Mouse (Mus musculus): ENCODE results near the gene Gna15. TPM values are rescaled to one million over a fixed set of nuclear protein-coding genes. Genes with fewer than 3 reads are reported as not detected.

Gna15 gene
- total RNA-seq (2021) = 1 to 10 TPM; 1.1 to 1.5 TPM
- polyA plus RNA-seq (2012; rRNA removed) = 1.1 and 1.2 TPM in 2 replicates
- long read RNA-seq = 0 reads

GRCm38 (mm10) chr10:81524051-81524605, at the start of gene Gna15:
Gna15 (minus strand) TSS chr10:81524225.
- peaks cover 8% of the 10 kb centered on the region for H3K4me1 ChIP-seq (ENCODE audit: control insufficient read depth, insufficient read depth, low read length)
- WGBS = 22% methylated on average over 9 of the region's 9 CpGs
- no peaks in the 10 kb centered on the region for H3K36me3 ChIP-seq (ENCODE audit: control insufficient read depth, insufficient read depth, low read length)

GRCm38 (mm10) chr10:81572975-81573374, 49.0 kb upstream of the Gna15 start:
- TF ChIP-seq POLR2A (IDR thresholded peaks at IDR 0.05; ENCODE audit: insufficient read depth, low read depth, low read length) (0 out of 2 replicates have a peak, but pooled peaks have one; percentile 26), EP300 (IDR thresholded peaks at IDR 0.05; ENCODE audit: insufficient read depth, low read depth, low read length) (no peak), CTCF (IDR thresholded peaks at IDR 0.05) (no peak)
- Histone ChIP-seq H3K27ac (peak overlapping the region; percentile 19; the same call in 1 of the 2 replicates), H3K27me3 (ENCODE audit: control insufficient read depth, insufficient read depth, low read length) (no peaks in the 10 kb centered on the region), H3K4me1 (ENCODE audit: control insufficient read depth, insufficient read depth, low read length) (peaks cover 6% of the 10 kb centered on the region), H3K4me3 (no peak overlapping the region), H3K79me2 (replicated peaks; ENCODE audit: control insufficient read depth, insufficient read depth, low read length) (no peaks in the 10 kb centered on the region), H3K9ac (ENCODE audit: low read depth, low read length) (no peak overlapping the region), H3K36me3 (ENCODE audit: control insufficient read depth, insufficient read depth, low read length) (no peaks in the 10 kb centered on the region)
- DNase-seq = peak; percentile 78 to 79
- intact Hi-C loops (cut with DNase I) = no loop called here
- 57% methylated on average over 9 of the region's 9 CpGs for WGBS

More at GRCm38 (mm10) chr10:81524051-81524605, at the start of gene Gna15:
- Histone ChIP-seq H3K9ac (ENCODE audit: low read depth, low read length) (peak within 1 kb of the TSS; percentile 16; the same call in 1 of the 2 replicates), H3K27ac (peak within 1 kb of the TSS; percentile 66), H3K27me3 (ENCODE audit: control insufficient read depth, insufficient read depth, low read length) (no peaks in the 10 kb centered on the region), H3K79me2 (replicated peaks; ENCODE audit: control insufficient read depth, insufficient read depth, low read length) (no peaks in the 10 kb centered on the region), H3K4me3 (peak within 1 kb of the TSS; percentile 16; the same call in 1 of the 2 replicates)
- DNase-seq = peak in 1 of 2 experiments; percentile 57
- 0 out of 2 replicates have a peak, but pooled peaks have one; percentile 13 for TF ChIP-seq POLR2A (IDR thresholded peaks at IDR 0.05; ENCODE audit: insufficient read depth, low read depth, low read length)
- no peak for TF ChIP-seq CTCF (IDR thresholded peaks at IDR 0.05)
- TF ChIP-seq EP300 (IDR thresholded peaks at IDR 0.05; ENCODE audit: insufficient read depth, low read depth, low read length) = 0 out of 2 replicates have a peak, but pooled peaks have one; percentile 14
- intact Hi-C loops (cut with DNase I) = no loop called here

- peak overlapping the region; percentile 54 for H3K9ac ChIP-seq (ENCODE audit: low read depth, low read length)
- no peaks in the 10 kb centered on the region for H3K36me3 ChIP-seq (ENCODE audit: control insufficient read depth, insufficient read depth, low read length)
- H3K4me1 ChIP-seq (ENCODE audit: control insufficient read depth, insufficient read depth, low read length) = peaks cover 6% of the 10 kb centered on the region
- H3K79me2 ChIP-seq (replicated peaks; ENCODE audit: control insufficient read depth, insufficient read depth, low read length) = no peaks in the 10 kb centered on the region
- peak overlapping the region; percentile 58 for H3K27ac ChIP-seq
- intact Hi-C loops (cut with DNase I) = no loop called here
- WGBS = 27% methylated on average over 9 of the region's 9 CpGs
- no peaks in the 10 kb centered on the region for H3K27me3 ChIP-seq (ENCODE audit: control insufficient read depth, insufficient read depth, low read length)
- peak overlapping the region; percentile 68 for H3K4me3 ChIP-seq
- no peak for TF ChIP-seq EP300 (IDR thresholded peaks at IDR 0.05; ENCODE audit: insufficient read depth, low read depth, low read length)
- TF ChIP-seq CTCF (IDR thresholded peaks at IDR 0.05) = no peak
- no peak for TF ChIP-seq POLR2A (IDR thresholded peaks at IDR 0.05; ENCODE audit: insufficient read depth, low read depth, low read length)
- DNase-seq = no peak
These were observed 48.2 kb upstream of the Gna15 start for GRCm38 (mm10) chr10:81572133-81572671.

- no peaks in the 10 kb centered on the region for H3K36me3 ChIP-seq (ENCODE audit: control insufficient read depth, insufficient read depth, low read length)
- H3K27ac ChIP-seq = peak overlapping the region; percentile 95
- H3K27me3 ChIP-seq (ENCODE audit: control insufficient read depth, insufficient read depth, low read length) = no peaks in the 10 kb centered on the region
- intact Hi-C loops (cut with DNase I) = loop anchor here (1.0 kb wide), 1 partner anchor 12 kb away; the partner anchor contains the start of gene Aes
- TF ChIP-seq EP300 (IDR thresholded peaks at IDR 0.05; ENCODE audit: insufficient read depth, low read depth, low read length) (no peak), POLR2A (IDR thresholded peaks at IDR 0.05; ENCODE audit: insufficient read depth, low read depth, low read length) (0 out of 2 replicates have a peak, but pooled peaks have one; percentile 38)
- H3K9ac ChIP-seq (ENCODE audit: low read depth, low read length) = peak overlapping the region; percentile 55; the same call in 1 of the 2 replicates
- under 1% methylated on average over 18 of the region's 18 CpGs for WGBS
- peak overlapping the region; percentile 68 for H3K4me3 ChIP-seq
- peaks cover 6% of the 10 kb centered on the region for H3K4me1 ChIP-seq (ENCODE audit: control insufficient read depth, insufficient read depth, low read length)
- no peaks in the 10 kb centered on the region for H3K79me2 ChIP-seq (replicated peaks; ENCODE audit: control insufficient read depth, insufficient read depth, low read length)
- peak; percentile 95 to 98 for DNase-seq
These were observed 47.5 kb upstream of the Gna15 start for GRCm38 (mm10) chr10:81571501-81571876.

- H3K36me3 ChIP-seq (ENCODE audit: control insufficient read depth, insufficient read depth, low read length) = no peaks in the 10 kb centered on the region
- H3K9ac ChIP-seq (ENCODE audit: low read depth, low read length) = peak overlapping the region; percentile 68
- H3K4me1 ChIP-seq (ENCODE audit: control insufficient read depth, insufficient read depth, low read length) = peaks cover 6% of the 10 kb centered on the region
- H3K79me2 ChIP-seq (replicated peaks; ENCODE audit: control insufficient read depth, insufficient read depth, low read length) = no peaks in the 10 kb centered on the region
- H3K27me3 ChIP-seq (ENCODE audit: control insufficient read depth, insufficient read depth, low read length) = no peaks in the 10 kb centered on the region
- under 1% methylated on average over 34 of the region's 34 CpGs for WGBS
- intact Hi-C loops (cut with DNase I) = loop anchor here (1.0 kb wide), 1 partner anchor 12 kb away; the partner anchor contains the start of gene Aes
- 0 out of 2 replicates have a peak, but pooled peaks have one; percentile 17 for TF ChIP-seq POLR2A (IDR thresholded peaks at IDR 0.05; ENCODE audit: insufficient read depth, low read depth, low read length)
- no peak for TF ChIP-seq CTCF (IDR thresholded peaks at IDR 0.05)
- H3K27ac ChIP-seq = peak overlapping the region; percentile 95
- DNase-seq = peak; percentile 92 to 94
- peak overlapping the region; percentile 68 for H3K4me3 ChIP-seq
These were observed 46.9 kb upstream of the Gna15 start for GRCm38 (mm10) chr10:81570831-81571500.

Measured in heart, adult 2 months (tissue).